Mouse (Mus musculus) CH12.LX (cell line): ENCODE data around the gene Rptor. TPM values are rescaled to one million over a fixed set of nuclear protein-coding genes. Genes with fewer than 3 reads are reported as not detected.

ENCODE experiments used
- DNase-seq: peaks from one replicate; pipeline ENCODE4 v3.0.0-alpha.2; 2013; ENCODE audit errors: extremely low read depth
- H3K27ac ChIP-seq: 2 replicates; pipeline ENCODE4 v1.5.1; 2012; ENCODE audit warnings: low read depth, mild to moderate bottlenecking, control low read depth, moderate library complexity; ENCODE audit not compliant: insufficient read depth
- H3K27me3 ChIP-seq: replicated peaks from 2 replicates; pipeline ENCODE3; 2012; ENCODE audit warnings: inconsistent platforms
- H3K36me3 ChIP-seq, 2 experiments: replicated peaks in 1 of 2; 2 replicates each; pipeline versions ENCODE3 to v1.6.1; 2012; ENCODE audit warnings: inconsistent platforms in 1 of 2, low read length in 1 of 2, mild to moderate bottlenecking in 1 of 2, mixed read lengths in 1 of 2, moderate library complexity in 1 of 2; ENCODE audit not compliant: control insufficient read depth in 1 of 2, insufficient read depth in 1 of 2
- H3K4me1 ChIP-seq, 2 experiments: 2 replicates each; pipeline ENCODE4 v1.6.1; 2012; ENCODE audit warnings: inconsistent platforms in 1 of 2, moderate library complexity in 1 of 2; ENCODE audit not compliant: insufficient read depth in 2 of 2, control insufficient read depth in 1 of 2
- H3K4me2 ChIP-seq: 2 replicates; pipeline ENCODE4 v1.6.1; 2012; ENCODE audit warnings: low read depth, mild to moderate bottlenecking, control low read depth; ENCODE audit not compliant: poor library complexity, insufficient read depth, severe bottlenecking
- H3K4me3 ChIP-seq, 3 experiments: fragments of 150-350 bp in 1 of 3; sonication (generic) in 1 of 3; replicated peaks in 1 of 3; 2 replicates each; pipeline versions ENCODE3 to v1.5.1; 2011 to 2012; ENCODE audit warnings: low read depth in 2 of 3, low read length in 2 of 3, mild to moderate bottlenecking in 2 of 3, moderate library complexity in 2 of 3, control low read depth in 1 of 3, improper control_type of control experiment in 1 of 3, inconsistent platforms in 1 of 3, mixed read lengths in 1 of 3; ENCODE audit not compliant: poor library complexity in 1 of 3
- H3K79me2 ChIP-seq: replicated peaks from 2 replicates; pipeline ENCODE4 v1.6.1; 2012; ENCODE audit warnings: mild to moderate bottlenecking, moderate library complexity; ENCODE audit not compliant: control insufficient read depth, poor library complexity, insufficient read depth, severe bottlenecking; ENCODE audit errors: extremely low read depth
- H3K9ac ChIP-seq: 2 replicates; pipeline ENCODE4 v1.6.1; 2012; ENCODE audit warnings: low read depth, mild to moderate bottlenecking, control low read depth, moderate library complexity; ENCODE audit not compliant: insufficient read depth
- H3K9me3 ChIP-seq: replicated peaks from 2 replicates; pipeline ENCODE3; 2012; ENCODE audit warnings: low read length, inconsistent platforms, mixed read lengths
- BHLHE40 ChIP-seq: IDR thresholded peaks from 2 replicates; pipeline ENCODE4 v1.6.1; 2011; ENCODE audit warnings: mild to moderate bottlenecking, low read depth, low read length, improper control_type of control experiment
- CHD1 ChIP-seq: IDR thresholded peaks from 2 replicates; pipeline ENCODE4 v1.6.1; 2012; ENCODE audit warnings: low read depth, low read length, improper control_type of control experiment, inconsistent platforms
- CHD2 ChIP-seq: IDR thresholded peaks from 2 replicates; pipeline ENCODE4 v1.6.1; 2011; ENCODE audit warnings: low read length, improper control_type of control experiment
- E2F4 ChIP-seq: IDR thresholded peaks from 2 replicates; pipeline ENCODE4 v1.6.1; 2011; ENCODE audit warnings: low read depth, low read length, improper control_type of control experiment; ENCODE audit not compliant: insufficient replicate concordance
- ELF1 ChIP-seq: IDR thresholded peaks from 2 replicates; pipeline ENCODE4 v1.6.1; 2014; ENCODE audit warnings: low read depth, mild to moderate bottlenecking, inconsistent platforms, low read length, improper control_type of control experiment
- EP300 ChIP-seq: IDR thresholded peaks from 2 replicates; pipeline ENCODE4 v1.6.1; 2011; ENCODE audit warnings: low read length, improper control_type of control experiment
- GABPA ChIP-seq: IDR thresholded peaks from 2 replicates; pipeline ENCODE4 v1.6.1; 2012; ENCODE audit warnings: low read depth, low read length, improper control_type of control experiment, inconsistent platforms; ENCODE audit not compliant: insufficient replicate concordance
- HCFC1 ChIP-seq: IDR thresholded peaks from 2 replicates; pipeline ENCODE4 v1.6.1; 2012; ENCODE audit warnings: low read depth, mild to moderate bottlenecking, inconsistent platforms, low read length, improper control_type of control experiment
- JUN ChIP-seq: IDR thresholded peaks from 2 replicates; pipeline ENCODE4 v1.6.1; 2011; ENCODE audit warnings: low read depth, mild to moderate bottlenecking, low read length, improper control_type of control experiment, moderate library complexity; ENCODE audit not compliant: insufficient read depth
- JUND ChIP-seq: conservative IDR thresholded peaks from 2 replicates; pipeline ENCODE4 v1.6.1; 2011; ENCODE audit warnings: low read depth, low read length, improper control_type of control experiment
- MAFK ChIP-seq: IDR thresholded peaks from 2 replicates; pipeline ENCODE4 v1.6.1; 2011; ENCODE audit warnings: low read length, improper control_type of control experiment; ENCODE audit not compliant: insufficient replicate concordance
- MAX ChIP-seq: IDR thresholded peaks from 2 replicates; pipeline ENCODE4 v1.6.1; 2011; ENCODE audit warnings: low read length, improper control_type of control experiment
- MAZ ChIP-seq: IDR thresholded peaks from 2 replicates; pipeline ENCODE4 v1.6.1; 2012; ENCODE audit warnings: low read depth, mild to moderate bottlenecking, inconsistent platforms, low read length, improper control_type of control experiment, moderate library complexity
- MYC ChIP-seq: IDR thresholded peaks from 2 replicates; pipeline ENCODE4 v1.6.1; 2011; ENCODE audit warnings: low read depth, mild to moderate bottlenecking, improper control_type of control experiment, low read length
- NRF1 ChIP-seq: IDR thresholded peaks from 2 replicates; pipeline ENCODE4 v1.6.1; 2014; ENCODE audit warnings: low read depth, mild to moderate bottlenecking, inconsistent platforms, low read length, improper control_type of control experiment, moderate library complexity
- PAX5 ChIP-seq: IDR thresholded peaks from 2 replicates; pipeline ENCODE4 v1.6.1; 2012; ENCODE audit warnings: low read length, inconsistent platforms, mixed read lengths
- POLR2A ChIP-seq: IDR thresholded peaks from 2 replicates; pipeline ENCODE4 v1.6.1; 2011; ENCODE audit warnings: low read depth, mild to moderate bottlenecking, improper control_type of control experiment, low read length
- RAD21 ChIP-seq: IDR thresholded peaks from 2 replicates; pipeline ENCODE4 v1.6.1; 2011; ENCODE audit warnings: low read depth, mild to moderate bottlenecking, low read length, improper control_type of control experiment, moderate library complexity
- TCF12 ChIP-seq: IDR thresholded peaks from 2 replicates; pipeline ENCODE4 v1.6.1; 2014; ENCODE audit warnings: low read depth, mild to moderate bottlenecking, inconsistent platforms, low read length, improper control_type of control experiment
- USF1 ChIP-seq: IDR thresholded peaks from 2 replicates; pipeline ENCODE4 v1.6.1; 2014; ENCODE audit warnings: low read depth, mild to moderate bottlenecking, inconsistent platforms, low read length, improper control_type of control experiment
- USF2 ChIP-seq: conservative IDR thresholded peaks from 2 replicates; pipeline ENCODE4 v1.6.1; 2011; ENCODE audit warnings: low read depth, low read length, improper control_type of control experiment
- ZMIZ1 ChIP-seq: IDR thresholded peaks from 2 replicates; pipeline ENCODE4 v1.6.1; 2012; ENCODE audit warnings: low read depth, mild to moderate bottlenecking, inconsistent platforms, low read length, improper control_type of control experiment
- dilution Hi-C: fragments of 300-500 bp; cut with MboI; formaldehyde crosslinking; loops from 2 replicates; pipeline ENCODE4 v1.14.3; 2020; ENCODE audit warnings: low sequenced_read_pairs; ENCODE audit not compliant: extremely low pct_unique_long_range_greater_than_20kb, extremely low pct_ligation_motif_present
- in situ Hi-C: fragments of 300-500 bp; cut with MboI; formaldehyde crosslinking; loops from 3 replicates; pipeline ENCODE4 v1.14.3; 2019; ENCODE audit warnings: low sequenced_read_pairs, low pct_ligation_motif_present, low pct_unique_long_range_greater_than_20kb, mixed read lengths
- polyA plus RNA-seq: library from polyadenylated mRNA; unstranded; fragments of >175 nt; gene quantifications from 2 replicates; pipeline ENCODE4 v1.2.1, GENCODE M21; 2012; ENCODE audit warnings: low read depth; ENCODE audit not compliant: insufficient read length
- total RNA-seq, 2 experiments: library from RNA; depleted of rRNA; stranded (reverse); fragments of 300-350 nt in 1 of 2; fragments of >200 nt in 1 of 2; gene quantifications; 2 replicates each; pipeline ENCODE4 v1.2.3; 2012 to 2014

Gene Rptor
- total and polyA plus RNA-seq, 3 experiments, result 10.3 to 33.1 (median 26.7) TPM

GRCm38 (mm10) chr11:119811598-119811997 is 208.9 kb downstream of the Rptor start:
- Histone ChIP-seq H3K4me3 (no peak overlapping the region), H3K4me2 (no peak overlapping the region), H3K4me1 (peaks cover 8 to 13% of the 10 kb centered on the region in 2 experiments), H3K36me3 (peaks cover 62 to 96% of the 10 kb centered on the region in 2 experiments), H3K9me3 (no peaks in the 10 kb centered on the region), H3K79me2 (no peaks in the 10 kb centered on the region), H3K27ac (no peak overlapping the region), H3K27me3 (no peaks in the 10 kb centered on the region), H3K9ac (no peak overlapping the region)
- no peak for DNase-seq
- TF ChIP-seq CHD1 (no peak), USF1 (no peak), MAFK (no peak), NRF1 (no peak), MAZ (no peak), ZMIZ1 (no peak), E2F4 (no peak), ELF1 (no peak), MAX (no peak), JUN (no peak), GABPA (no peak), BHLHE40 (no peak), MYC (no peak), PAX5 (no peak)
- in situ Hi-C loops (no loop called here), dilution Hi-C loops (no loop called here)

GRCm38 (mm10) chr11:119812093-119812492 is 209.4 kb downstream of the Rptor start:
- no peaks in the 10 kb centered on the region for H3K27me3 ChIP-seq
- DNase-seq, result no peak
- H3K79me2 ChIP-seq, result no peaks in the 10 kb centered on the region
- H3K4me3 ChIP-seq, result no peak overlapping the region
- peaks cover 3 to 10% of the 10 kb centered on the region in 2 experiments for H3K4me1 ChIP-seq
- no peak overlapping the region for H3K4me2 ChIP-seq
- in situ Hi-C loops, result no loop called here
- TF ChIP-seq RAD21 (no peak), EP300 (no peak), CHD2 (no peak), TCF12 (no peak), MYC (no peak), JUND (no peak), POLR2A (no peak), MAX (no peak), USF1 (no peak), PAX5 (no peak), JUN (no peak), ELF1 (no peak), USF2 (no peak), HCFC1 (no peak), E2F4 (no peak)
- TF ChIP-seq, all 38 proteins: peak for 0
- Histone ChIP-seq H3K9ac (no peak overlapping the region), H3K27ac (no peak overlapping the region), H3K36me3 (peaks cover 67 to 97% of the 10 kb centered on the region in 2 experiments), H3K9me3 (no peaks in the 10 kb centered on the region)
- dilution Hi-C loops, result no loop called here
